Mouse (Mus musculus): ENCODE results near the gene Opa1. TPM values are rescaled to one million over a fixed set of nuclear protein-coding genes. Genes with fewer than 3 reads are reported as not detected.

The Opa1 gene
- polyA plus RNA-seq, 1 experiment from 2014 or later: 33.9 TPM

DNA sequence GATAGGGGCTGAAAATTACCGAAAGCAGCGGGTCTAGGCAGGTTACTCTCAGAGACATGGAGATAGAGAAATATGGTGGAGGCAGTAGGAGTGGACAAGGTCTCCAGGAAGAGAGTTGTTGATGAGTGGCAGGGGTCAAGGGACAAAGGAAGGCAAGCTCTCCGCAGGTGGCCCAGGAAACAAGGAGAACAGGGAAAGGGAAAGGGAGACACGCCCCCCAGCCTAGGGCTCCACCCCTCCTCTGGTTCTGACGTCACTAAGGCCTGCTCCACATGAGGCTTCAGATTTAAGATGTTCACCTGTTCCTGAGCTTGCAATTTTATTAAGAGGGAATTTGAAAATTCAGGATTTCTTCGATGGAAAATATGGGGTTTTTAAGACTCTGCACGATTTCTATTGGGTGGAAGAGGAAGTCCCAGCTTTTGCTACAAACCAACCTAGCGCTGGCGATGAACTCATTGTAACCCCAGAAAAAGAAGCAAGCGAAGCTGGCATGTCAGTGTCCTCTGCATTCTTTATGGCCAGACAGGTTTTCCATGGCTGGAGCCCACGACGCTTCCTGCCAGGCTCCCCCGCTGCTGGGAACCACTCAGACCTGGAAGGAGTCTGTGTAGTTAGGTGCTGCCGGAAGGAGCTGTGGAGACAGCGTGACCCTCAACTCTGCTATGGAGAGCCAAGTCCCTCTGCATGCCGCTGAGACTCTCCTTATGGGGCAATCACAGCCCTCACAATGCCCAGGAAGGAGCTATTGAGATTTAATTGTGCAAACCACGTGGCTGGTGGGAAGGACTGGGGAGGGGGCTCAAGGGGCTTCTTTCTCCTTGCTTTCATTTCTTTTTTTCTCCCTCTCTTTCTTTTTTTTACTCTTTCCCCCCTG lies 103.7 kb downstream of the Opa1 start:
- H3K9ac ChIP-seq: no peak overlapping the region
- no peak overlapping the region for H3K4me2 ChIP-seq
- no peak for ATAC-seq

DNA sequence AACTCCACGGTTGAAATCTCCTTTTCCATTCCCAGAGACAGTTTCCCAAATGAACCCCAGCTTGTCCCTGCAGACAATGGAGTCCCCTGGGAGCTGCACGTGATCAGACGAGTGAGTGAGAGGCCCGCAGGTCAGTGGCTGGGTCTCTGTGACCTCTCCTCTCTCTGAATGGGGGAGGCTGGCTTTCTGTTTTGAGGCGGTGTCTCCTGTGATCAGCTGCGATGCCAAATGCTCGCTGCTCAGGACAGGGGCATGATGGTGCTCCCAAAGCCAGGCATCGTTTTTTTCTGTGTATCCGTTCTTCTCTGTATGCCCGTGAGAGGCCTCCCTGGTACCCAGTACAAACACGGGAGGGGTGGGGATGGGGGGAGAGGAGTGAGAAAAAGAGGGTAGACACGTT lies 104.4 kb downstream of the Opa1 start:
- Histone ChIP-seq H3K36me3 (no peaks in the 10 kb centered on the region), H3K27me3 (replicated peaks) (no peaks in the 10 kb centered on the region; the same call in 1 of the 2 replicates), H3K4me1 (no peaks in the 10 kb centered on the region), H3K27ac (no peak overlapping the region), H3K9ac (no peak overlapping the region), H3K9me3 (replicated peaks) (no peaks in the 10 kb centered on the region), H3K4me3 (no peak overlapping the region), H3K4me2 (peak overlapping the region; percentile 20; the same call in 1 of the 2 replicates)
- ATAC-seq: no peak
- WGBS (ENCODE audit: insufficient replicate concordance): 30% methylated on average over 12 of the region's 12 CpGs

More for the DNA sequence above, 103.7 kb downstream of the Opa1 start:
- no peaks in the 10 kb centered on the region for H3K36me3 ChIP-seq
- no peaks in the 10 kb centered on the region for H3K4me1 ChIP-seq
- no peak overlapping the region for H3K4me3 ChIP-seq
- no peaks in the 10 kb centered on the region for H3K9me3 ChIP-seq (replicated peaks)
- no peaks in the 10 kb centered on the region; the same call in 1 of the 2 replicates for H3K27me3 ChIP-seq (replicated peaks)
- WGBS (ENCODE audit: insufficient replicate concordance): 42% methylated on average over 17 of the region's 17 CpGs
- H3K27ac ChIP-seq: no peak overlapping the region

DNA sequence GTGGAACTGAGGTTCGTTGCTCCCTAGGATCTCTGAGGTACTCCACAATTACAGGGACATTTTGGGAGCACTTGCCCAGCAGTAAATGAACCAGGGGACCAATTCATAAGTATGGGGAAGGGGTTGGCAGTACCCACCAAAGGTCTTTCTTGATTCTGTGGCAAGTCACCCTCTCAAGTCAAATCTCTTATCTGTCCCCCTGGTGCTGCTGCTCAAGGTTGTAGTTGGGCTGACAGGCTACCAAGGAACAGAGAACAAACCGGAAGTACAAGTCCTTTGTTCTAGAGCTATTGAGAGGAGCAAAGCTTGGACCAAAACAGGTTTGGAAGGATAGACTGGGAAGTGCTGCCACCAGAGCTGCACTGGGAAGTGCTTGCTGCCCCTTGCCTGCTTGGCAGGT lies 105.0 kb downstream of the Opa1 start:
- Histone ChIP-seq H3K9me3 (replicated peaks) (no peaks in the 10 kb centered on the region), H3K27me3 (replicated peaks) (no peaks in the 10 kb centered on the region; the same call in 1 of the 2 replicates), H3K4me2 (no peak overlapping the region), H3K27ac (no peak overlapping the region), H3K4me3 (no peak overlapping the region), H3K36me3 (no peaks in the 10 kb centered on the region), H3K9ac (no peak overlapping the region), H3K4me1 (no peaks in the 10 kb centered on the region)
- WGBS (ENCODE audit: insufficient replicate concordance): 55% methylated on average over 2 of the region's 2 CpGs
- no peak for ATAC-seq

DNA sequence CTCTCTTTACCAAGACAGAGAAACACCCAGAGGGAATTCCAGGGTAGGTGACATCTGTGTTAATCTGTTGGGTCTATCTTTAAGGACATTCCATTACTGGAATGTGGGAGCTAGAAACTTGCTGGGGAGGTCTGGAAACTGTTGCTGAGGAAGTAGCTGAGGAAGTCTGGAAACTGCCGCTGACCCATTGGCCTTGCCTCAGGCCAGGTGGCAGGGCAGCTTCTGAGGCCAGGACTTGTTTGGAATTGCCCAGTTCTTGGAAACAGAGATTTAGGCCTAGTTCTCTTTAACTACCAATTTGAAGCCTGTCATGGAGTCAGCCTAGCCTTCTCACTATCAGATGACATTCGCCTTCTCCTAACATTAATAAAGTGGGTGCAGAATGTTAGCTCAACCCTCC lies 105.5 kb downstream of the Opa1 start:
- H3K27me3 ChIP-seq (replicated peaks): no peaks in the 10 kb centered on the region; the same call in 1 of the 2 replicates
- H3K4me3 ChIP-seq: no peak overlapping the region
- no peak overlapping the region for H3K9ac ChIP-seq
- H3K36me3 ChIP-seq: no peaks in the 10 kb centered on the region
- ATAC-seq: no peak
- no peak overlapping the region for H3K4me2 ChIP-seq
- 74% methylated on average over 2 of the region's 2 CpGs for WGBS (ENCODE audit: insufficient replicate concordance)
- H3K4me1 ChIP-seq: no peaks in the 10 kb centered on the region
- H3K27ac ChIP-seq: no peak overlapping the region
- H3K9me3 ChIP-seq (replicated peaks): no peaks in the 10 kb centered on the region

DNA sequence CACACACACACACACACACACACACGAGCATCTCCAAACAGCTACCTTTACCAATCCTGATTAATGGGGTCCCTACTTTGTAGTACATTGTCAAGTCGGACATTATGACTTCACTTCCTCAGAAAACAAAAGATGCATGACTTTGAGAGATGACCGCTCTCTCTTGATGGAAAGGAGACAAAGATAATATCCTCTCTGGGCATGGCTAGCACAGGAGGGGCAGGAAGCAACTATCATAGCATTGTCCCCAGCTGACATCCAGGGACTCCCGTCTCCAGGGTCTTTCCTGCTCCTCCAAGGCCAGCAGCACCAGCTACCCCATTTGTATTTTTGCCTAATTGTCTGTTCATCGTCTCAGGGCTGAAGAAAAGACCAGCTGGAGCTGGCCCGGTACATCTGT lies 107.0 kb downstream of the Opa1 start:
- Histone ChIP-seq H3K27me3 (replicated peaks) (no peaks in the 10 kb centered on the region), H3K9me3 (replicated peaks) (no peaks in the 10 kb centered on the region), H3K36me3 (no peaks in the 10 kb centered on the region), H3K27ac (no peak overlapping the region), H3K4me2 (no peak overlapping the region), H3K4me3 (no peak overlapping the region), H3K9ac (no peak overlapping the region), H3K4me1 (no peaks in the 10 kb centered on the region)
- ATAC-seq: no peak
- 49% methylated on average over 6 of the region's 6 CpGs for WGBS (ENCODE audit: insufficient replicate concordance)

DNA sequence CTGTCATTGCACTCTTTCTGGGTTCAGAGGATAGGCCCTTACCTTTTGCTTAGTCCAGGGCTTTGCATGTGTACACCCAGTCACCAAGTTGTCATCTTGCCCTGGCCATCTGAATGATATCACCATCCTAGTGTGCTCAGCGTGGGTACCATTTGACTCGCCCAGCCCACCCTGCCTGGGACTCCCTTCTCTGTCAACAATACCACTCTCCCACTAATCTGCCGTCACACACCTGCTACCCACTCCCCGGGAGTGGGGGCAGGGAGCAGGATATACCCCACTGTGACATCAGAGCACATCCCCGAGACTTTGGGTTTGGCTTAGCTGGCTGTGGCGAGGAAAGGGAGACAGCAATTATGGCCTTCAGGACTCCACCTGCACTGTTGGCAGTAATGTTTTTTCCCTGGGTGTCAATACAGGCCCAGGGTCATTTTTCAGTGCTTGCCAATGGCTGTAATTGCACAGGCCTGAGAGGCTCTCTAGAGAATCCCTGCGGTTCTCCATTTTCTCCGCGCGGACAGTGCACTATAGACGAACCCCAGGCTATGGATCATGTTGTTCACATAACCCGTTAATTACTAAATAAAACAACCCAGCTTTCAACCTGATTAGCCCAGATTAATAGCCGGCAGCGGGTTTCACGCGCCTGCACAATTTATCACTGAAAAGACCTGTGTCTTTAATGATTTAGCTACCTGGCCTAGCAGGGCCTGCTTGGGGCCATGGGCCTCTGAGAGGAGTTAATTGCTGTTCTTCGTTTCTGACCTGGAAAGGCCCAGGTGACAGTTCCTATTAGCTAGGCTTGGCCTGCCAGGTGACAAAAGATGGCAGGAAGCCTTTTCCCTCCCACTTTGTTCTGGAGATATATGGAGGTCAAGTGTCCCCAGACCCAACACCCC lies 109.1 kb downstream of the Opa1 start:
- no peak for ATAC-seq
- H3K9ac ChIP-seq: no peak overlapping the region
- no peak overlapping the region for H3K27ac ChIP-seq
- no peaks in the 10 kb centered on the region for H3K9me3 ChIP-seq (replicated peaks)
- no peaks in the 10 kb centered on the region for H3K27me3 ChIP-seq (replicated peaks)
- H3K4me3 ChIP-seq: no peak overlapping the region
- WGBS (ENCODE audit: insufficient replicate concordance): 73% methylated on average over 17 of the region's 17 CpGs
- no peaks in the 10 kb centered on the region for H3K4me1 ChIP-seq
- H3K36me3 ChIP-seq: no peaks in the 10 kb centered on the region
- H3K4me2 ChIP-seq: no peak overlapping the region

DNA sequence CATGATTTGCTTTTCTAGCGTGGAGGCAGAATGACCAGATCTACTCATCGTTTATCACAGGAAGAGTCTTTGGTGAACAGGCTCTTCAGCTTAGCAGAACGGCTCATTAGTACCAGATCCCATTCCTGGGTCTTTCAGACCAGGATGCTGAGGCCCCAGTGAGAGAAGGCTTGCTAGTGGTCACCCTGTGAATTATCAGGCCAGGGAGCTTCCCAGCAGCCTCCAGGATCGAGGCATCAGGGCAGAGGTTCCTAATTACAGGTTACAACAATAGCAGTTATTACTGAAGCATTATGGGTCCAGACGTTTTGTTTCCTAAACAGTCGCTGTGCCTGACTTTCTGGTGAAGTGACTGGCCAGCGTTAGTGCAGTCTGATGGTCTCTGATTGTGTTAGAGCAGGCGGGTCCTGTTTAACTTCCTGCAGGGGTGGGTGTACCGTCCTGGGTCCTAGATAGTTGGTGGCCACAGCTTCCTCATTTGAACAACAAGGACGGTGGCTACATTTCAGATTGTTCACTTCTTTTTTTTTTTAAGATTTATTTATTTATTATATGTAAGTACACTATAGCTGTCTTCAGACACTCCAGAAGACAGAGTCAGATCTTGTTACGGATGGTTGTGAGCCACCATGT lies 110.2 kb downstream of the Opa1 start:
- Histone ChIP-seq H3K27me3 (replicated peaks) (no peaks in the 10 kb centered on the region), H3K9ac (no peak overlapping the region), H3K9me3 (replicated peaks) (no peaks in the 10 kb centered on the region), H3K4me2 (no peak overlapping the region), H3K36me3 (no peaks in the 10 kb centered on the region), H3K27ac (no peak overlapping the region), H3K4me3 (no peak overlapping the region), H3K4me1 (no peaks in the 10 kb centered on the region)
- ATAC-seq: no peak
- WGBS (ENCODE audit: insufficient replicate concordance): 34% methylated on average over 11 of the region's 11 CpGs

DNA sequence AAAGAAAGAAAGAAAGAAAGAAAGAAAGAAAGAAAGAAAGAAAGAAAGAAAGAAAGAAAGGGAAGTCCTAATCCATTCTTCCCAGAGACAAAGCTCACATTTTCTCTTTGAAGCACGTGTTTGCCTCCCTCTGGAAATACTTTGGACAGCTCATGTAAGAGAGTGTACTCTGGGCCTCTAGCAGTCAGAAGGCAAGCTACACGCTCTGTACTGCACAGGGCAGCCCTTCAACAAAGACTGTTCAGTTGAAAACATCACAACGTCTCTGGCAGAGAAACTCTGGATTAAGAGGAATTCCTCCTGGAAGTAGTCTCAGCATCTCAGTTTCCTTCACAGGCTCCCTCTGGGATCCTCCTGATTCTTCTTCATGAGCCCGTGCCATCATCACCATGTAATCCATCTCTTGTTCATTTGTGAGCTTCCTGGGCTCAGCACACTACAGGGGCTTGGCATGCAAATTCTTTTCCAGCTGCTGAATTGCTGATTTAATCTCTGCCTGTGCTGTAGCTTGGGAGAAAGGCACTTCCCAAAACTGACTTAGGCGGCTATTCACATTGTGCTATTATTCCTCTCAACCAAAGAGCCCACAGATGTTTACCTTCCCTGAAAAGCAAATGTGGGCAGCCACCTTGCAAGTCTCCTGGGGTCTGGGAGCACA lies 114.0 kb downstream of the Opa1 start:
- no peak for ATAC-seq
- no peak overlapping the region for H3K27ac ChIP-seq
- no peaks in the 10 kb centered on the region for H3K36me3 ChIP-seq
- no peak overlapping the region for H3K9ac ChIP-seq
- WGBS (ENCODE audit: insufficient replicate concordance): 35% methylated on average over 5 of the region's 5 CpGs
- H3K9me3 ChIP-seq (replicated peaks): no peaks in the 10 kb centered on the region
- H3K4me3 ChIP-seq: no peak overlapping the region
- H3K4me1 ChIP-seq: no peaks in the 10 kb centered on the region
- H3K27me3 ChIP-seq (replicated peaks): no peaks in the 10 kb centered on the region
- H3K4me2 ChIP-seq: no peak overlapping the region

DNA sequence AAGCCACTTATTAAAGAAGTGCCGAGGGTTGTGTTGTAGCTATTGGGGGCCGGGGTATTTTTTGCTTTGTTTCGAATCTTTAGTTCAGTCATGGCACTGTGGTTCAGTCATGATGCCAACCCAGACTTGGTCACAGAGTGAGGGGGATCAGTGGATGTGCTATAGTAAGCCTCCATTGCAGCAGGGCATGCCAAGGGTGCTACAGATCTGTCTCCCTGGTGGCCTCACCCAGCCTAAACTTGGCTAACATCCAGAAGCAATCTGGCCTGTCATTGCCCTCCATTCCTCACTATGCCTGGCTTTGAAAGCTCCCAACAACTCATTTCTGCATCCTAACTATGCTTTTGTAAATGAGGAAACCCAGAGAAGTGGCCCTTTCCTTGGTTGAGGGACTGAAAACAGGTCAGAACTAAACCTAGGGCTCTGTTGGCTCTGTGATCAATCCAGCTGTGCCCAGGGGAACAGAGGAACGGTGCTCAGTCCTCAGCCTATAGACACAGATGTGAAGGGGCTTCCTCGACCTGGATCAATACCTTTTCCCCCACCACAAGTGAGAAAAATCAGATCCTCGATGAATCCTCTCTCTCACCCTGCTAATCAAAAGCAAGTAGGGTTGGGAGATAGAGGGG lies 114.8 kb downstream of the Opa1 start:
- no peak for ATAC-seq
- H3K27me3 ChIP-seq (replicated peaks): no peaks in the 10 kb centered on the region
- H3K4me1 ChIP-seq: no peaks in the 10 kb centered on the region
- H3K9ac ChIP-seq: no peak overlapping the region
- H3K36me3 ChIP-seq: no peaks in the 10 kb centered on the region
- WGBS (ENCODE audit: insufficient replicate concordance): 44% methylated on average over 6 of the region's 6 CpGs
- no peak overlapping the region for H3K4me2 ChIP-seq
- H3K4me3 ChIP-seq: no peak overlapping the region
- H3K9me3 ChIP-seq (replicated peaks): peaks cover 5% of the 10 kb centered on the region
- H3K27ac ChIP-seq: no peak overlapping the region

DNA sequence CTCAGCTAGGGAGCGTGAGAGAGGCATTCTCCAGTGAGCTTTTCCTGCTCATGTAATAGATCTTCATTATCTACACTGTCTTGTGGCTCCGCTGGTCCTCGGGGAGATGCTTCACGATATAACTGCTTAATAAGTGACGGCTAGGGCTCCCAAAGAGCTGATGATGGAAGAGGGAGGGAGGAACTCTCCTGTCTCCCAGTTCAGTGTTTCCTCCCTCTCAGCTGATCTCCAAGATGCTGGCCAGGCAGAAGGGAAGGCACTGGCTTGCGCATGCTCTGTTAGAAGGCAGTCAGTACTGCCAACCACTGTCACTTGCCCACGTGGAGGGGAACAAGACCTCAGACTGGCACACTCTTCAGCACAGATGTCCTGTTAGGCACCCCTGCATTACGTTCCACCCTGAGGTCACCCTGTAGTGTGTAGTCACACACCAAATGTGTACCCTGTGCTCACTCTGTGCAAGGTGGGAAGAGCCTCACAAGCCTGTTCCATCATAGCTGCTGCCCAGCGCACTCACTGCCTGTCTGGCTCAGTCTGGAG lies 115.4 kb downstream of the Opa1 start:
- H3K27ac ChIP-seq: no peak overlapping the region
- H3K36me3 ChIP-seq: no peaks in the 10 kb centered on the region
- 64% methylated on average over 9 of the region's 9 CpGs for WGBS (ENCODE audit: insufficient replicate concordance)
- H3K9me3 ChIP-seq (replicated peaks): peaks cover 9% of the 10 kb centered on the region
- H3K4me2 ChIP-seq: no peak overlapping the region
- no peaks in the 10 kb centered on the region for H3K4me1 ChIP-seq
- no peak for ATAC-seq
- no peaks in the 10 kb centered on the region for H3K27me3 ChIP-seq (replicated peaks)
- no peak overlapping the region for H3K9ac ChIP-seq
- H3K4me3 ChIP-seq: no peak overlapping the region
